Mouse (Mus musculus) heart, embryonic 10.5 days (tissue): ENCODE measurements around the gene Stau1. TPM values are rescaled to one million over a fixed set of nuclear protein-coding genes. Genes with fewer than 3 reads are reported as not detected.

Experiments used
- DNase-seq: peaks from one replicate; pipeline ENCODE4 v3.0.0-alpha.2; 2017; ENCODE audit warnings: low spot score
- H3K27ac ChIP-seq: fragments of 300-500 bp; sonication (generic); 2 replicates; pipeline ENCODE4 v1.5.1; 2016; ENCODE audit warnings: mild to moderate bottlenecking
- H3K27me3 ChIP-seq: fragments of 300-500 bp; sonication (generic); 2 replicates; pipeline ENCODE4 v1.6.1; 2016; ENCODE audit warnings: mild to moderate bottlenecking; ENCODE audit not compliant: poor library complexity, insufficient read depth, severe bottlenecking
- H3K36me3 ChIP-seq: fragments of 300-500 bp; sonication (generic); 2 replicates; pipeline ENCODE4 v1.6.1; 2016; ENCODE audit warnings: mild to moderate bottlenecking, moderate library complexity
- H3K4me1 ChIP-seq: fragments of 300-500 bp; sonication (generic); 2 replicates; pipeline ENCODE4 v1.6.1; 2016; ENCODE audit warnings: mild to moderate bottlenecking
- H3K4me3 ChIP-seq: fragments of 300-500 bp; sonication (generic); 2 replicates; pipeline ENCODE4 v1.5.1; 2016; ENCODE audit warnings: mild to moderate bottlenecking, moderate library complexity
- H3K9me3 ChIP-seq: fragments of 300-500 bp; sonication (generic); 2 replicates; pipeline ENCODE4 v1.6.1; 2016; ENCODE audit warnings: mild to moderate bottlenecking, moderate library complexity
- whole genome bisulfite sequencing: fragments of 180-500 bp; shearing (Covaris S2); methylation state at CpG from one replicate; pipeline ENCODE4 v1.1.7; 2016; 5-methylcytosine and 5-hydroxymethylcytosine counted together
- polyA plus RNA-seq: library from polyadenylated mRNA; unstranded; fragments of >200 nt; fragmentation: Nextera tagmentation; extraction: Ambion mirVana; gene quantifications from 2 replicates; pipeline ENCODE4 v1.2.1, GENCODE M21; 2016

Stau1 gene
- polyA plus RNA-seq, 1 experiment from 2014 or later = 69.0 TPM

DNA sequence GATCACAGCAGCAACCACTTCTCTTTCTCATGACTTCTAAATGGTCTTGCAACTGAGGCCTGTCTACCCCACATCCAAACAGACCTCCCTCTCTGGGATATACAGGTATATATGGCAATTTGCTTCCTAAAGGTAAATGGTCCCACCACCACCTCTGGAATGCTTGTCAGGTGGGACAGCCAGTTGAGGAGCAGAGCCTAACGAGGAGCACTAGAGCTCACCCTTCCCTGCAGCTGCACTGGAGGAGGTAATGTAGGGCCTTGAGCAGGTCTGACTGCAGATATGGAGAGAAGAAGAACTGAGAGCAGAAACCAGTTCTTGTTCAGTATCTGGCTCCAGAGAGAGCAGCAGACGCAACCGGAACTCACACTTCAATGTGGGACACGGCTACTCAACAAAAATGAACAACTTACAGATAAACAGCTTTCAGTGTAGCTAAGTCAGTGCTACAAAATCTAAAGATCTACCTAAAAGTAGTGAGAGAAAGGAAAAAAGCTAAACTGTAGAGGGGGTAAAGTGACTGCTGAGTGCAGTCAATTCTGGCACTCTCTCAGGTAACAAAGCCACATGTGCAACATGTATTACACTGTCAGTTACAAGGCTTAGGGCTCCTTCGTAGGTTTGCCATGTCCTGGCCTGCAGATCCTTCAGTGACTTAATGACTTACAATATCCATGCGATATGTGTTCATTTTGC lies 21.8 kb downstream of the Stau1 start:
- 84% methylated on average over 6 of the region's 6 CpGs for WGBS

DNA sequence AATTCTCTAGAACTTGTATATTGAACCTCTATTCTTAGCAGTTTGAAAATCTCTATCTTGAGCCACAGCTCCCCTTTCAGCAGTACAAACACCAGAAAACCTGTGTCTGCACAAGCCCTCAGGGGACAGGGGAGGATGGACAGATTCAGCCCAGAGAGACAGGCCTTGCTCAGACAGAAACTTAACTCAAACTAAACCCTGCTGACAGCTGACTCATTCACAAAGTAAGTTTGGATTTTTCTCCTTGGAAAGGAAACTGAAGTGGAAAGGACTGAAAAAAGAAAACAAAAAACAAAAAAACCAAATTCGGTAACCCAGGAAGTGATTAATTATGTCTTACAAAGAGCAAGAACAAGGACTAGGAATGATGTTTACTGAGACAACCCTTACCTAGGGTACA lies 22.9 kb downstream of the Stau1 start:
- Histone ChIP-seq H3K27ac (no peak overlapping the region), H3K27me3 (no peaks in the 10 kb centered on the region), H3K4me1 (peaks cover 48% of the 10 kb centered on the region), H3K4me3 (no peak overlapping the region), H3K9me3 (no peaks in the 10 kb centered on the region), H3K36me3 (no peaks in the 10 kb centered on the region)
- no peak for DNase-seq
- 82% methylated on average over 1 of the region's 1 CpGs for WGBS

More for the DNA sequence above, 21.8 kb downstream of the Stau1 start:
- DNase-seq = no peak
- H3K36me3 ChIP-seq = no peaks in the 10 kb centered on the region
- no peaks in the 10 kb centered on the region for H3K9me3 ChIP-seq
- H3K27me3 ChIP-seq = no peaks in the 10 kb centered on the region
- no peak overlapping the region for H3K27ac ChIP-seq
- no peak overlapping the region for H3K4me3 ChIP-seq
- H3K4me1 ChIP-seq = peaks cover 42% of the 10 kb centered on the region

DNA sequence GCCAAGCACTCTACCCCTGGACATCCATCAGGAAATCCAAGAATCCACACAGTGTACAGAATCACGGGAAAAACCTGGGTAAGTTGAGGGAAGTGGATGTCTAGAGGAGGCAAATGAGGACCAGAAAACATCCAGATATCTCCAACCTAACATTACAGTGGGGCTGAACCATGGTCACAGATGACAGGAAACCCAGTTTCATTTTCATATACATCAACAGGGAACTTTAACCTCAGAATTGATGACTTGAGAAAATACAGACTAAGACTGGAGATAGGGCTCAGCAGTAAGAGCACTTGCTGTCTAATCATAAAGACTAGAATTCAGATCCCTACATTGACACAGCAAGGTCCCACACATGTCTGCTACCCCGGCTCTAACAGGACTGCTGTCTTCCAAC lies 31.3 kb downstream of the Stau1 start:
- H3K27ac ChIP-seq = no peak overlapping the region
- H3K9me3 ChIP-seq = no peaks in the 10 kb centered on the region
- H3K27me3 ChIP-seq = no peaks in the 10 kb centered on the region
- H3K36me3 ChIP-seq = peaks cover 19% of the 10 kb centered on the region
- WGBS = 88% methylated on average over 2 of the region's 2 CpGs
- no peak overlapping the region for H3K4me3 ChIP-seq
- peaks cover 15% of the 10 kb centered on the region for H3K4me1 ChIP-seq
- DNase-seq = no peak

DNA sequence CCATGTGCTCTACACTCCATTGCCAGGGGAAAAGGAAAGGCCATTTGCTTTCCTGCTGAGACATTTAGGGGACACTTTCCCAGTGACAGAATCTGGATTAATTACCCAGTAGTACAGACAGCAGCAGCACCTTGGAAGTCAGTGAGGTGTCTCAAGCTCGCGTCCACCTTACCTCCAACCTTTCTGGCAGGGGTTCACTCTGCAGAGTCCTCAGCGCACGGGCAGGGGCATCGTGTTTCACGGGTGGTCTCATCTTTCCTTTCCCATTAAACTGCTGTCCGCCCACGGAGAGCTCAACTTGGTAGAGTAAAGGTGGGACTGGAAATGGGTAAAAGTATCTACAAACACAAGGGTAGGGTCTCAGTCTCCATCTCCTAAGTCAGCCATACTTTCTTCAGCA lies 32.8 kb downstream of the Stau1 start:
- H3K36me3 ChIP-seq = peaks cover 34% of the 10 kb centered on the region
- 82% methylated on average over 8 of the region's 8 CpGs for WGBS
- peaks cover 7% of the 10 kb centered on the region; the same call in 1 of the 2 replicates for H3K4me1 ChIP-seq
- no peaks in the 10 kb centered on the region for H3K27me3 ChIP-seq
- no peaks in the 10 kb centered on the region for H3K9me3 ChIP-seq
- H3K27ac ChIP-seq = no peak overlapping the region
- no peak overlapping the region for H3K4me3 ChIP-seq
- no peak for DNase-seq

DNA sequence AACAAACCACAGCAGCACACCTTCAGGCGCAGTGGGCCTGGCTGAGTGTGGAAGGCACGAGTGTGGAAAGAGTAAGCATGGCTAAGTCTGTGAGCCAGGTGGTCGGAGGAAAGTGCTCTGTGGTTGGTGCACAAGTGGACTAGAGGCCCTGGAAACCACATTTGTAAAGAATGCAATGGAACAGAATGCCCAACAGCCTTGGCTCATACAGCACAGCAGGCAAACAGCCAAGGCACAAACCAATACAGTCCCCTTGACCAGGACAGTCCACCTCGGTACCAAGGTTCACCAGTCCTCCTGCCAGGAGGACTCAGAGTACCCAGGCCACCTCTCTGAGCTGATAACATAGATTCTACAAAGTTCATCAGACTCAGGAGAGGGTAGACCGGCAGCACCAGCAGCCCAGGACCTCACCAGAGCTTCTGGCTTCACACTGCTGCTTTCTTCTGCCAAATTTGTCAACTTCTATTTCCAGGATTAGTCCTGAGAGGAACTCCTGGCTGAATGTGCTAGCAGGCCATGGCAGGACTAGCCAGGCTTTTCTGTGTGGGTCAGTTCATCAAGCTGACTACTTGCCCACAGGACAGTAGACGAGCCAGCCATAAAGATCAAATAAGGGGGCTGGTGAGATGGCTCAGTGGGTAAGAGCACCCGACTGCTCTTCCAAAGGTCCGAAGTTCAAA lies 35.3 kb downstream of the Stau1 start:
- Histone ChIP-seq H3K4me3 (no peak overlapping the region), H3K27ac (no peak overlapping the region), H3K4me1 (peaks cover 7% of the 10 kb centered on the region; the same call in 1 of the 2 replicates), H3K27me3 (no peaks in the 10 kb centered on the region), H3K36me3 (peaks cover 42% of the 10 kb centered on the region), H3K9me3 (no peaks in the 10 kb centered on the region)
- no peak for DNase-seq
- WGBS = 83% methylated on average over 8 of the region's 8 CpGs

DNA sequence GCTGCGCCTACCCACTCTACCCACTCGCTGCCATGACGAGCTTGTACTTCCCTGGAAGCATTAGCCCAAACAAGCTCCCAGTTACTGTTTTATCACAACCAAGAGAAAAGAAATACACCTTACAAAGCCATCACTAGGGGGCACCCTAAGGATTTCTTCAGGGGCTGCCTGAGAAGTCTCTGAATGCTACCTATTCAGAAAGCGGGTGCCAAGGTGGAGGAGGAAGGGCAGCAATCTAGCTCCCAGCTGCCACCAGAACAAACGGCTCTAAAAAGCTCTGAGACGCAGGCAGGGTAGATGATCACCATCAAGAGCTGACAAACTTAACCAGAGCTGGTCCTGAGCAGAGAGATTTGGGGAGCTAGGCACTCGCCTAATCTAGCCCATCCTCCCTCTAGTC lies 39.3 kb downstream of the Stau1 start:
- peaks cover 78% of the 10 kb centered on the region for H3K36me3 ChIP-seq
- H3K4me3 ChIP-seq = no peak overlapping the region
- peak; percentile 73 for DNase-seq
- no peak overlapping the region for H3K27ac ChIP-seq
- 60% methylated on average over 7 of the region's 7 CpGs for WGBS
- no peaks in the 10 kb centered on the region for H3K27me3 ChIP-seq
- H3K9me3 ChIP-seq = no peaks in the 10 kb centered on the region
- no peaks in the 10 kb centered on the region for H3K4me1 ChIP-seq

DNA sequence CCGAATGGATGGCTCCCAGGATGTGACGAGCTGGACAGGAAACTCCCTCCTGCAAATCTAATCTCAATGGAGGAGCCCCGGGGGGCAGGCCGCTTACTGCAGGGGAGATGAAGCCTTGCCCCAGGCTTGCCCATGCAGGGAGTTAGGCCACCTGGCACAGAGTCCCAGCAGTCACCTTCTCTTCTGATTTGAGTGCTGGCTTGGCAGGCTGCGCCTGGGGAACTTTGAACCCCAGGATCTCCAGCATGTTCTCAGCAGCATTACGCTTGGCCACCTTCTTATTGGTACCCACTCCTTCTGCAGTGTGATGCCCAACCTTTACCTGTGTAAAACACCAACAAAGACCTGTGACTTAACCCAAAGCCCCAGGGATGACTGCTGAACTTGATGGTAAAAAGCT lies 43.9 kb downstream of the Stau1 start:
- WGBS = 73% methylated on average over 6 of the region's 6 CpGs
- no peak overlapping the region for H3K27ac ChIP-seq
- DNase-seq = no peak
- no peak overlapping the region for H3K4me3 ChIP-seq
- H3K36me3 ChIP-seq = peaks cover 85% of the 10 kb centered on the region
- no peaks in the 10 kb centered on the region for H3K27me3 ChIP-seq
- 0 out of 2 replicates have a peak, but pooled peaks cover 4% of the 10 kb centered on the region for H3K4me1 ChIP-seq
- no peaks in the 10 kb centered on the region for H3K9me3 ChIP-seq

DNA sequence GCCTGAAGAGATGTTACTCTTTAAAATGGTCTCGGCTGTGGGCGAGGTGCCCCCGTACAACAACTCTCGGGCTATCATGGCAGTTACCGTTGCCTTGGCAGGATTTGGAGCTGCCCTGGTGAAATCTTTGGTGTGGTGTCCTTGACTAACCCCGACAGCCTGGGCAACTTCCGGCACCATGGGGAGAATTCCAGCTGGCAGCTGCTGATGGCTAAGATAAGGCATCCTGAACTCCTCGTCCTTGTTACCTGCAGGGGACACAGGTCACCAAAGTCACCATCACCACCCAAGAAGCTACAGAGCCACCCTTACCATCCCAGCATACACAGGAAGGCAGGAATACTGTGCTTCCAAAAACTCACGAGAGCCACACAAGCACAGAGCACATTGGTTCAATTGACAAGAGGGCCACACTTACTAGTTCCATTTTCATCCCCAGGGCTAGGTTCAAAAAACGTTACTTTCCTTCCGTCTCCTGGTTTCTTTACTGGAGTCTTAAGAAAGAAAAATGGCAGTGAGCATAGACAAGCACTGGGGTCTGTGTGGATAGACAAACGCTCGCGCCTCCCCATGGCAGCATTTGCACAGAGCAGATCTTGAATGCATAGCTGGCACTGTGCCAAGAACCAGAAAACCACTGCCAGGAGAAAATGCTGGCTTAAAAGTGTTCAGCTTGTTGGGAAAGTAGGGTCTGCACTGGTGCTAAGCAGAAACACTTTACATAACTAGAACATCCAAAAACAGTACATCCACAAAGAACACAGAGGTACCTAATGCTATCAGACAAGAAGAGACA lies 45.0 kb downstream of the Stau1 start:
- Histone ChIP-seq H3K4me3 (no peak overlapping the region), H3K27ac (no peak overlapping the region), H3K4me1 (0 out of 2 replicates have a peak, but pooled peaks cover 4% of the 10 kb centered on the region), H3K36me3 (peaks cover 96% of the 10 kb centered on the region), H3K9me3 (no peaks in the 10 kb centered on the region), H3K27me3 (no peaks in the 10 kb centered on the region)
- no peak for DNase-seq
- WGBS = 84% methylated on average over 14 of the region's 14 CpGs

DNA sequence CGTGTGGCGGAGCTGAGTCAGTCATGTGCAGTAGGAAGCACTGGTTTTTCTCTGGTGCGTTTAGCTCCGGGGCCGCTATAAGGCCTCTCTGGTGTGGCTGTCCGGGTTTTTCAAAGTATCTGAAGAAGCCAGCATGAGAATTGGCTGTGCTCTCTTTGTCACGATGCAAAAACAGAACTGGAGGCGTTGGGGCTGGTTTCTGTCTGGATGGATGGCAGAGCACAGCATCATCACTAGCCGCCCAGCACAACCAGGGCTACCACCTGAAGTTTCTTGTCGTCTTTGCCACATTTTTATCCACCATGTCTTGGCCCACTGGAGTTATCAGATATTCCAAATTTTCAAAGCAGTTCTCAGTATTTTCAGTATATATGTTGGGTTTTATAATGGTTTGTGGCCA lies 47.2 kb downstream of the Stau1 start:
- 92% methylated on average over 10 of the region's 10 CpGs for WGBS
- H3K4me1 ChIP-seq = 0 out of 2 replicates have a peak, but pooled peaks cover 4% of the 10 kb centered on the region

DNA sequence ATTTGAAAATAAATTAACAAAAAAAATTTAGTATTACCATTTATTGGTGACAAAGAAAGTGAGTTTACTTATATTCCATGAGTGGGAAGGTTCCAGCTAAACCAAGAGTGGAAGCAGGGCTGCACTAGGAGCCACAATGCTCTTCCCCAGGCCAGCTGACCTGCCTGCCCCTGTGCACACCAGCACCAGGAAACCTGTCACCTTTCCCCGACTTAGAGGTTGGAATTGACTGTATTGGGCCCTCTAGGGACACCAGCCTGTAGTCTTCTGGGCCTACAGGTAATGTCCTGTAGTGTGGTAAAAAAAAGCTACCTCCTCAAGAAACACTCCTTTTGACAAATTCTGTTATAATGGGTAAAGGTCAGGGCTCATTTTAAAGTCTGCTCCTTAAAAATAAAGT lies 47.9 kb downstream of the Stau1 start:
- 0 out of 2 replicates have a peak, but pooled peaks cover 4% of the 10 kb centered on the region for H3K4me1 ChIP-seq
- no peaks in the 10 kb centered on the region for H3K27me3 ChIP-seq
- WGBS = 81% methylated on average over 1 of the region's 1 CpGs
- H3K36me3 ChIP-seq = peaks cover 96% of the 10 kb centered on the region
- H3K27ac ChIP-seq = no peak overlapping the region
- no peak overlapping the region for H3K4me3 ChIP-seq
- DNase-seq = no peak
- no peaks in the 10 kb centered on the region for H3K9me3 ChIP-seq

More for the DNA sequence above, 47.2 kb downstream of the Stau1 start:
- Histone ChIP-seq H3K27me3 (no peaks in the 10 kb centered on the region), H3K4me3 (no peak overlapping the region), H3K9me3 (no peaks in the 10 kb centered on the region), H3K27ac (no peak overlapping the region), H3K36me3 (peaks cover 96% of the 10 kb centered on the region)
- no peak for DNase-seq

DNA sequence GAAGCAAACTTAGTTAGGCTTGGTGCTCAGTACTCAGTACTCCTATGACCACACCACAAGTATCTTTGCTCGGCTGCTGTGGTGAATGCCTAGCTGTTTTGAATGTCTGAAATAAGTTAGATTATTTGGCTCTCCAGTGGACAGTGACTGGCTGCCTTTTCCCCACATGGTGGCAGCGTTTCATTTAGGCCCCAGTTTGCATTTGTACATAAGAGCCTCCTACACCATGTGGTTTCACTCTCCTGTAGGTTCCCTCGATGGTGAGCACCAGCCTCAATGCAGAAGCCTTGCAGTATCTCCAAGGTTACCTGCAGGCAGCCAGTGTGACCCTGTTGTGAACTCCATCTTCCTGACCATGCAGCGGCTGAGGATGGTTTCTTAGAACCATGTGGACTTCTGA lies 50.6 kb downstream of the Stau1 start:
- H3K27ac ChIP-seq = no peak overlapping the region
- WGBS = 62% methylated on average over 4 of the region's 4 CpGs
- H3K4me1 ChIP-seq = no peaks in the 10 kb centered on the region
- no peaks in the 10 kb centered on the region for H3K27me3 ChIP-seq
- no peaks in the 10 kb centered on the region for H3K9me3 ChIP-seq
- DNase-seq = no peak
- H3K36me3 ChIP-seq = peaks cover 97% of the 10 kb centered on the region
- no peak overlapping the region for H3K4me3 ChIP-seq

DNA sequence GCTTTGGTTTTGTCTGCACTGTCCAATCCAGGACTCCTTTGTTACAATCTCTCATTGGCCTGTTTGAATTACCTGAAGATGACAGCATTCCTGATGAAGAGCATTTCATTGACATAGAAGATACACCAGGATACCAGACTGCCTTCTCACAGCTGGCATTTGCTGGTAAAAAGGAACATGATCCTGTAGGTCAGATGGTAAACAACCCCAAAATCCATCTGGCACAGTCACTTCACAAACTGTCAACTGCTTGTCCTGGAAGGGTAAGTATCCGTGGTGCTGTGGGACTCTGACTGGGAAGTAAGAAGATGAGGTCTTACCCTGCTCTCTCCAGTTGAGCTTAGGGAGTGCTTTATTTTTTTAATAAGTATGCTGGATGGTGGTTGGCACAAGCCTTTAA lies 51.8 kb downstream of the Stau1 start:
- Histone ChIP-seq H3K27me3 (no peaks in the 10 kb centered on the region), H3K4me3 (no peak overlapping the region), H3K4me1 (no peaks in the 10 kb centered on the region), H3K9me3 (no peaks in the 10 kb centered on the region), H3K27ac (no peak overlapping the region), H3K36me3 (peaks cover 96% of the 10 kb centered on the region)
- DNase-seq = no peak
- WGBS = 80% methylated on average over 1 of the region's 1 CpGs

DNA sequence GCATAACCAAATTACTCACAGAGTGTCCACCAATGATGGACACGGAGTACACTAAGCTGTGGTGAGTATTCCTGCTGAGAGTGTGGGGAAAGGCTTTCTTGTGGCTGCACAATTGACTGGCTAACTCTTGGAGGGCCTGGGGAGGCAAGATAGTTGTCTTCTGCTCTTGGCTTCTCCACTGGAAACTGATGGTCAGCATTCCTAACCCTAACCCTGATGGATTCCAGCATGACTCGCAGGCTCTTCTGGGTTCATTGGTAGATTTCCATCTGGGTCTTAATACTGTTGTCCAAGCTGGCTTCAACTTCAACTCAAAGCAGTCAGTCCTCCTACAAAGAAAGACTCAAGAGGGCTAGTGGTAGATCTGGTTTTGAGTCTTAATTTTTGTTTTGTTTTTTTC lies 53.0 kb downstream of the Stau1 start:
- Histone ChIP-seq H3K27ac (no peak overlapping the region), H3K36me3 (peaks cover 95% of the 10 kb centered on the region), H3K4me1 (no peaks in the 10 kb centered on the region), H3K27me3 (no peaks in the 10 kb centered on the region), H3K9me3 (no peaks in the 10 kb centered on the region), H3K4me3 (no peak overlapping the region)
- DNase-seq = no peak
- 89% methylated on average over 2 of the region's 2 CpGs for WGBS
